Mouse (Mus musculus) kidney, embryonic 14.5 days (tissue): ENCODE measurements at regions not wholly inside any gene's neighbourhood (a gene's known extent, or its start where the extent isn't known, plus 50 kb on each side); places are given as distances from the start of the nearest gene placed in this dataset.

Source experiments
- ATAC-seq: fragments of 200-750 bp; cut with Nextera tagmentation; 2 replicates; pipeline ENCODE4 v1.8.0; 2017; ENCODE audit warnings: moderate number of reproducible peaks, mild to moderate bottlenecking, moderate TSS enrichment, moderate library complexity; ENCODE audit not compliant: low FRiP score, low TSS enrichment
- H3K27ac ChIP-seq: fragments of 300-500 bp; sonication (generic); 2 replicates; pipeline ENCODE4 v1.5.1; 2014; ENCODE audit warnings: low read depth, mild to moderate bottlenecking, low read length, moderate library complexity, mixed read lengths
- H3K27me3 ChIP-seq: fragments of 300-500 bp; sonication (generic); 2 replicates; pipeline ENCODE4 v1.6.1; 2014; ENCODE audit warnings: mild to moderate bottlenecking, low read length; ENCODE audit not compliant: control insufficient read depth, insufficient read depth
- H3K36me3 ChIP-seq: fragments of 300-500 bp; sonication (generic); 2 replicates; pipeline ENCODE4 v1.6.1; 2014; ENCODE audit warnings: low read length, mixed read lengths; ENCODE audit not compliant: control insufficient read depth, insufficient read depth
- H3K4me1 ChIP-seq: fragments of 300-500 bp; sonication (generic); 2 replicates; pipeline ENCODE4 v1.6.1; 2014; ENCODE audit warnings: low read length, mixed read lengths; ENCODE audit not compliant: control insufficient read depth, insufficient read depth
- H3K4me2 ChIP-seq: fragments of 300-500 bp; sonication (generic); replicated peaks from 2 replicates; pipeline ENCODE4 v1.6.1; 2014; ENCODE audit warnings: low read depth, mild to moderate bottlenecking, low read length
- H3K4me3 ChIP-seq: fragments of 300-500 bp; sonication (generic); 2 replicates; pipeline ENCODE4 v1.5.1; 2014; ENCODE audit warnings: mild to moderate bottlenecking, low read length
- H3K9ac ChIP-seq: fragments of 300-500 bp; sonication (generic); 2 replicates; pipeline ENCODE4 v1.6.1; 2014; ENCODE audit warnings: low read depth, mild to moderate bottlenecking, low read length, moderate library complexity
- H3K9me3 ChIP-seq: fragments of 300-500 bp; sonication (generic); 2 replicates; pipeline ENCODE4 v1.6.1; 2016; ENCODE audit warnings: low read length; ENCODE audit not compliant: control insufficient read depth
- WGBS: fragments of 180-500 bp; shearing (Covaris S2); extraction: QIAGEN DNeasy Blood & Tissue Kit; methylation state at CpG from one replicate; pipeline ENCODE4 v1.1.7; 2014; 5-methylcytosine and 5-hydroxymethylcytosine counted together

- Histone ChIP-seq H3K27me3 (no peaks in the 10 kb centered on the region), H3K36me3 (no peaks in the 10 kb centered on the region), H3K4me3 (no peak overlapping the region), H3K4me1 (no peaks in the 10 kb centered on the region), H3K27ac (no peak overlapping the region), H3K9ac (no peak overlapping the region), H3K9me3 (no peaks in the 10 kb centered on the region), H3K4me2 (no peak overlapping the region)
- 52% methylated on average over 3 of the region's 3 CpGs for WGBS
- ATAC-seq = no peak
These were observed 59.0 kb upstream of the Ccdc91 start for GRCm38 (mm10) chr6:147416592-147416991.

GRCm38 (mm10) chr6:147413713-147414112, 61.9 kb upstream of the Ccdc91 start:
- no peaks in the 10 kb centered on the region for H3K36me3 ChIP-seq
- H3K4me3 ChIP-seq = no peak overlapping the region
- H3K9ac ChIP-seq = no peak overlapping the region
- no peaks in the 10 kb centered on the region for H3K9me3 ChIP-seq
- H3K4me2 ChIP-seq = no peak overlapping the region
- ATAC-seq = no peak
- H3K27ac ChIP-seq = no peak overlapping the region
- H3K27me3 ChIP-seq = no peaks in the 10 kb centered on the region
- 98% methylated on average over 3 of the region's 3 CpGs for WGBS
- H3K4me1 ChIP-seq = no peaks in the 10 kb centered on the region

- no peak overlapping the region for H3K4me2 ChIP-seq
- WGBS = 88% methylated on average over 6 of the region's 6 CpGs
- ATAC-seq = no peak
- H3K4me1 ChIP-seq = no peaks in the 10 kb centered on the region
- H3K27me3 ChIP-seq = no peaks in the 10 kb centered on the region
- H3K4me3 ChIP-seq = no peak overlapping the region
- H3K9me3 ChIP-seq = no peaks in the 10 kb centered on the region
- no peak overlapping the region for H3K9ac ChIP-seq
- no peak overlapping the region for H3K27ac ChIP-seq
- no peaks in the 10 kb centered on the region for H3K36me3 ChIP-seq
These were observed 77.6 kb upstream of the Ccdc91 start for GRCm38 (mm10) chr6:147397984-147398383.

GRCm38 (mm10) chr6:147391425-147392158, 84.0 kb upstream of the Ccdc91 start:
- WGBS = 67% methylated on average over 14 of the region's 14 CpGs
- H3K4me2 ChIP-seq = no peak overlapping the region
- no peaks in the 10 kb centered on the region for H3K9me3 ChIP-seq
- no peak overlapping the region for H3K9ac ChIP-seq
- H3K4me3 ChIP-seq = no peak overlapping the region
- no peaks in the 10 kb centered on the region for H3K36me3 ChIP-seq
- no peak overlapping the region for H3K27ac ChIP-seq
- H3K4me1 ChIP-seq = peaks cover 8% of the 10 kb centered on the region
- no peaks in the 10 kb centered on the region for H3K27me3 ChIP-seq
- no peak for ATAC-seq

DNA sequence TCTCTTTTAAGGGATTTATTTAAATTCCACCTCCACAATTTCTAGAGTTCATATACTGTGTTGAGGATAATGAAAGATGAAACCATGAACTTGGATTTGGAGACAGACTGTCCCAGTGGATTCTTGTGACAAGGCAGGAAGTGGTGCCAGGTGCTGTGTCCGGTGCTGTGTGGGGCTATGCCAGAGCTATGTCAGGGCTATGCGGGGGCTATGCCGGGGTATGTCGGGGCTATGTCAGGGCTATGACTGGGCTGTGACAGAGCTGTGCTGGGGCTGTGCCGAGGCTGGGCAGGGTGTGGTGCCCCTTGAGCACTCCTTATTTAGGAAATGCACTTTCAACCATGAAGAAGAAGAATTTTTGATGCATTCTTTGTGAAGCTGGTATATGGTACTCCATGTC, 85.1 kb upstream of the Ccdc91 start:
- Histone ChIP-seq H3K36me3 (no peaks in the 10 kb centered on the region), H3K4me2 (no peak overlapping the region), H3K27me3 (no peaks in the 10 kb centered on the region), H3K4me3 (no peak overlapping the region), H3K4me1 (peaks cover 8% of the 10 kb centered on the region), H3K9ac (no peak overlapping the region), H3K9me3 (no peaks in the 10 kb centered on the region), H3K27ac (no peak overlapping the region)
- 51% methylated on average over 5 of the region's 5 CpGs for WGBS
- ATAC-seq = peak; percentile 60; the same call in 1 of the 2 replicates

DNA sequence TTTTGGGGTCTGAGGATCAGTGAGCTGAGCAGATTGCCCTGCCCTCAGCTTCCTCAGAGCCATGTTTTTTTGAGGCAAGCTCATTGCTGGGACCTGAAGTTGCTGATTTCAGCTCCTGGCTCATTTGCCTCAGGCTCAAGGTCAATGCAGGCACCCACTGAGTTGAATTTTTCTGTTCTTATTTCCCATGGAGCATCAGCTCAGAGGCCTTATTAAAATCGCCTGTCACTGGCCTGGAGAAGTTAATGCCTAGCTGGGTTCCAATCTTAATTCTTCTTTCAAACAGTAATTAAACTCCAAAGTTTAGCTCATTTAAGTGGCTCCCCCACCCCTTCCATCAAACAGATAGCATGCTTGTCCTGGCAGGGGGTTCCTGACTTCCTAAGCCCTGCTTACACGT, 86.9 kb upstream of the Ccdc91 start:
- Histone ChIP-seq H3K4me3 (no peak overlapping the region), H3K27ac (no peak overlapping the region)
- ATAC-seq = no peak

DNA sequence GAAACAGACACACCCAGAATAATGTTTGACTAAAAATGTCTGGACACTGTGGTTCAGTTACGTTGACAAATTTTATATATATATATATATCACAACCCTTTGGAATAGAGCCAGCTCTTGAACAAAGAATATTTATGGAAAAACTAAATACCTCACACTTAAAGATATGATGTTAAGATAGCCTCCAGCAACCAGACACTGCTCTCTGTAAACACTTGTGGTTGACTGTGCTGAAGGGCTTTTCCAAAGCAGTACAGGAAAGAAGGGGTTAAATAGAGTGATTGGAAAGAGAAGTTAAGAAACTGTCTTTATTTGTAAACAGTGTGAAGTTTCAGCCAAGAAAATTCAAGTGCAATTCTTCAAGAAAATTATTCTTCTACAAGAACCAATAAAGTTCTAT, 90.0 kb upstream of the Ccdc91 start:
- Histone ChIP-seq H3K4me3 (no peak overlapping the region), H3K4me2 (no peak overlapping the region), H3K27me3 (no peaks in the 10 kb centered on the region), H3K9me3 (no peaks in the 10 kb centered on the region), H3K9ac (no peak overlapping the region), H3K27ac (no peak overlapping the region), H3K4me1 (peaks cover 9% of the 10 kb centered on the region; the same call in 1 of the 2 replicates), H3K36me3 (no peaks in the 10 kb centered on the region)
- ATAC-seq = no peak
- WGBS = 64% methylated on average over 1 of the region's 1 CpGs

More for the DNA sequence above, 86.9 kb upstream of the Ccdc91 start:
- Histone ChIP-seq H3K9me3 (no peaks in the 10 kb centered on the region), H3K4me2 (no peak overlapping the region), H3K27me3 (no peaks in the 10 kb centered on the region), H3K9ac (no peak overlapping the region), H3K36me3 (no peaks in the 10 kb centered on the region), H3K4me1 (peaks cover 11% of the 10 kb centered on the region)
- WGBS = 21% methylated on average over 2 of the region's 2 CpGs

DNA sequence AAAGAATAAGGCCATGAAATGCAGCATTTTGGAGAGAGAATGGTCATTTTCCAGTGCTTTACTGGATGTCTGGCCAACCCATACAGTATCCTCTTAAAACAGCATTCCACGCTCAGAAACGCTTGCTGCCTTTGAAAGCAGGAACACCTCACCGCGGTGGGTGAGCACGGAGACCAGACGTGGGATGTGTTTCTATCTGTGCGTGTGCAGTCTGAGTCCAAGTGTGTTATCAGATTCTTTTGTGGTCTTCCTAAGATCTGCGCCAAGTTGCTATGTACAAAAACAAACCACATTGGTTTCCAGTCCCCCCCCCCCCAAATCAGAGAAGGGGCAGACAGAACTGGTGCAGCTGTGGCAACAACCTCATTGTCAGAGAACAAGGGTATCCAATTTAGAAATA, 95.1 kb upstream of the Ccdc91 start:
- H3K36me3 ChIP-seq = no peaks in the 10 kb centered on the region
- no peak overlapping the region for H3K4me2 ChIP-seq
- H3K4me1 ChIP-seq = 0 out of 2 replicates have a peak, but pooled peaks cover 3% of the 10 kb centered on the region
- 68% methylated on average over 8 of the region's 8 CpGs for WGBS
- H3K9me3 ChIP-seq = no peaks in the 10 kb centered on the region
- H3K4me3 ChIP-seq = no peak overlapping the region
- H3K27ac ChIP-seq = no peak overlapping the region
- 0 out of 2 replicates have a peak, but pooled peaks have one; percentile 43 for ATAC-seq
- no peaks in the 10 kb centered on the region for H3K27me3 ChIP-seq
- H3K9ac ChIP-seq = no peak overlapping the region

DNA sequence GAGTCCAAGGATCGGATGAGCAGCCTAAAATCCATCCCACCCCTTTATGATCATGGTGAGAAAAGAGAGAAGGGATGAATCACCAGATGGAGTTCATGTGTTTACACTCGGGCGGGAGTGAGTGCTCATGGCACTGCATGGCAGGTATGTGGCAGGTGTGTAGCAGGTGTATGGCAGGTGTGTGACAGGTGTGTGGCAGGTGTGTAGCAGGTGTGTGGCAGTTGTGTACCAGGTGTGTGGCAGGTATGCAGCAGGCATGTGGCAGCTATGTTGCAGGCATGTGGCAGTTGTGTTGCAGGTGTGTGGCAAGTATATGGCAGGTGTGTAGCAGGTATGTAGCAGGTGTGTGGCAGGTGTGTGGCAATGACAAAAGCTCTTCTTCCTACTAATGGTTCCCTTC, 97.9 kb upstream of the Ccdc91 start:
- no peaks in the 10 kb centered on the region for H3K27me3 ChIP-seq
- H3K36me3 ChIP-seq = no peaks in the 10 kb centered on the region
- H3K4me3 ChIP-seq = no peak overlapping the region
- H3K4me2 ChIP-seq = no peak overlapping the region
- ATAC-seq = no peak
- no peaks in the 10 kb centered on the region for H3K9me3 ChIP-seq
- no peak overlapping the region for H3K27ac ChIP-seq
- no peak overlapping the region for H3K9ac ChIP-seq
- 90% methylated on average over 3 of the region's 3 CpGs for WGBS
- H3K4me1 ChIP-seq = no peaks in the 10 kb centered on the region
